Mouse (Mus musculus): Measurements from ENCODE around the gene Szt2. TPM values are rescaled to one million over a fixed set of nuclear protein-coding genes. Genes with fewer than 3 reads are reported as not detected.

Gene Szt2
- total RNA-seq, 2 experiments from 2014 or later, result 34.2 to 43.8 TPM

DNA sequence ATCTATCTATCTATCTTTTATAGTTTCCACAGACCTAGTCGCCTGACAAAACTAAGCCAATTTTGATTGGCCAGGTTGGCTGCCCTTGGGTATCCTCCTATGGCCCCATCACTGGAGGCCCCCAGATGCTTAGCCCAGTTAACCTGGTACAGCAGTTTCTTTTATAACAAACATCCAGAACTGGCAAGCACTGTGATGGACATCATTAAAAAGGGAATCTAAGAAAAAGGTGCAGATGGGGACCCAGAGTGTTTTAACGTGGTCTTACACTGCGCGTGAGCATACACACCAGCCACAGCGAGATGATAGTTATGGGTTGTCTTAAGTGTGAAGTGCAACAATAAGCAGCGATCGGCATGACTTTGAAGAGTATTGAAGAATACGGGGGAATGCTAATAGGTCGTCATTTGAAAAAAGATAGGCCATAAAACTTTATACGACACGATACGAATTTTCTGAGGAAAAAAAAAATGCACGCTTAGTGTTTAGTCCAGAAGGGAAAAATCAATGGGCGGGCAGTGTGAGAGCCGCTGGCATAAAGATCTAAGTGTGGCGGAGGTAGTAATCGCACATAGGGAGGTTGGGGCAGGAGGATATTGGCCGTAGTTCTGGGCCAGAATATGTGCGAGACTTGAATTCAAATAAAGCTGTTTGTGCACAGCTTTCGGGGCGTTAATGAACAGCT, 49.7 kb downstream of the Szt2 start:
- no peak for DNase-seq (ENCODE audit: low spot score in 2 of 2)

DNA sequence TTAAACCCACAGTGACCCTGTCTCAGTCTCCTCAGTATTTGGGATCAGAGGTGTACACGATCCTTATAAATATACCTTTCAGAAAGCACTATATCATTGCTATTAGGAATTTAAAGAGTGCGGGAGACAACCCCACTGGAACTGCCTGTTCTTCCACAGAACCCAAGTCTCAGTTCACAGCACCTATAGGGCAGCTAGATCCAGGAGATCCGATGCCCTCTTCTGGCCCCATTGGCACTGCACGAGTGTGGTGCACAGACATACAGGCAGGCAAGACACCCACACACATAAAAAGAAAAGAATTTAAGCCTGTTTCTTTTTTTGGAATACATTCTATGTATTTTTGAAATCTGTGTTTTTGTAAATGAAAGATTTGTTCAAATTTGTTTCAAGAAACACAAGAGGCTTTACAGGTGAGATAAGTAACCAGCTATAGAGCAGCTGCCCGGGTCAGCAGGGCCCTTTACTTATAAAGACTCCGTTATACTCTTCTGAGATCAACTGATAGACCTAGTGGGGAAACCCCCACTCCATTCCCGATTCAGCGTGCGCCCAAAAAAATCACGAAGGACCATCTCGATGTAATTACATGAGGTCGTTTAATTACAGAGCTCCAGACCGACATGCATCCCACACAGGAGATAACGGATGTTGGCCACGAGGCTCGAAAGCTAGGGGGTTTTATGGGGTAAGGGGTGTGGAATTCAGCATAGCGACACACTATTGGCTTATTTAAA, 50.7 kb downstream of the Szt2 start:
- DNase-seq (ENCODE audit: low spot score in 2 of 2), result no peak

GRCm38 (mm10) chr4:118357504-118357903, 51.6 kb downstream of the Szt2 start:
- DNase-seq (ENCODE audit: low spot score in 2 of 2), result no peak

DNA sequence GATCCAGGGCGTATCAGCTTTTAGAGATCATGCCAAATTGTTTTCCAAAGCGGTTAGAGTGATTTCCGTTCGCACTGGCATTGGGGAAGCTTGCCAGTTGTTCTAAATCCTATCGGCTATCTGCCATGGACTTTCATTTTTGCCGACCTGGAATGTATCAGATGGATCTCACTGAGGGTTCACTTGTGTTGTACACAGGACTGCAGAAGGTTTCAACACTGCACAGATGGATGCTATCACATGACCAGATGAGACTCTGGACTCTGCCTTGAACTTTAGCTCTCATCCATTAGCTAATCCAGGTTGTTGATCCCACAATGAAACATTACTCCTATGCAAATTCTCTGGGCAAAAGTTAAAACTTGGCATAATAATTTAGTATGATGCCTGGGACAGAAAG, 52.3 kb downstream of the Szt2 start:
- no peak for DNase-seq (ENCODE audit: low spot score in 2 of 2)

GRCm38 (mm10) chr4:118354289-118354688, 54.8 kb downstream of the Szt2 start:
- no peak for DNase-seq (ENCODE audit: low spot score in 2 of 2)

- no peak for DNase-seq (ENCODE audit: low spot score in 2 of 2)
These were observed 55.4 kb downstream of the Szt2 start for GRCm38 (mm10) chr4:118353689-118354088.

DNA sequence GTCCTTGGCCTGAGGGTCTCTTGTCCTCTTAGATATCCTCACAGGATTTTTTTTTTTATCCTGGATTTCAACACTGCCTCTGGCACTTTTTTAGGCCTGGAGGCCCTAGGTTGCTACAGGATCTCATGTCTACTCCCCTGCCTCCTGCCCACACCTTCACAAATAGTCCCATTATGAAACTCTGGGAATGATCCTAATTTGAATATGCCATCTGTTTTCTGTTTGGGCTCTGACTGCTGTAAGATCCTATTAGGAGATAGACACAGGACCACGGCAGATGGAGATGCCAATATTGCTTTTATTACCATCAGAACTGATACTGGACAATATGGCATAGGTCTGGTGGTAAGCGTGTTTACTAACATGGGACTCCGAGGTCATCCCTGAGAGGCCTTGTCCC, 57.2 kb downstream of the Szt2 start:
- DNase-seq (ENCODE audit: low spot score in 2 of 2), result no peak

DNA sequence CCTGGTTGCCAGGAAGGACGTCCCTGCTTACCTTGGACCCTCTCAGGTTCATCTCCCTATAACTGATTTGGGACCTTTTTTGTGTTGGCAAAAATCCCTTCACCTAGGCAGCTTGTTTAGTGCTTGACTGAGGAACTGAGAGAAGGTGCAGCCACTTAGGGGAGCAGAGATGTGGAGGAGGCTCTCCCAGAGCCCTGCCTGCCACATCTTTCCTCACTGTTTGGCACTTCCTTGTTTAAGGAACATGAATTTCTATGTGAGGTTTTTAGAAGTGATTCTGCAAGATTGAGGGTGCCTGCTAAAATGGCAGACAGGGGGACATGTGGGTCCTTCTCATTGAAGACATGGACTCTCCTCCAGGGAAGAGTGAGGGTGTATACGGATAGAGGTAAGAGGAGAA, 58.2 kb downstream of the Szt2 start:
- no peak for DNase-seq (ENCODE audit: low spot score in 2 of 2)

- no peak for DNase-seq (ENCODE audit: low spot score in 2 of 2)
These were observed 61.4 kb downstream of the Szt2 start for GRCm38 (mm10) chr4:118347529-118348309.

GRCm38 (mm10) chr4:118341447-118341846, 67.6 kb downstream of the Szt2 start:
- DNase-seq (ENCODE audit: low spot score in 2 of 2), result no peak

GRCm38 (mm10) chr4:118336658-118337057, 72.4 kb downstream of the Szt2 start:
- DNase-seq (ENCODE audit: low spot score in 2 of 2), result peak; percentile 59 to 62

- DNase-seq (ENCODE audit: low spot score in 2 of 2), result no peak
These were observed 73.1 kb downstream of the Szt2 start for GRCm38 (mm10) chr4:118335991-118336390.

- no peak for DNase-seq (ENCODE audit: low spot score in 2 of 2)
These were observed 77.3 kb downstream of the Szt2 start for GRCm38 (mm10) chr4:118331777-118332176.

DNA sequence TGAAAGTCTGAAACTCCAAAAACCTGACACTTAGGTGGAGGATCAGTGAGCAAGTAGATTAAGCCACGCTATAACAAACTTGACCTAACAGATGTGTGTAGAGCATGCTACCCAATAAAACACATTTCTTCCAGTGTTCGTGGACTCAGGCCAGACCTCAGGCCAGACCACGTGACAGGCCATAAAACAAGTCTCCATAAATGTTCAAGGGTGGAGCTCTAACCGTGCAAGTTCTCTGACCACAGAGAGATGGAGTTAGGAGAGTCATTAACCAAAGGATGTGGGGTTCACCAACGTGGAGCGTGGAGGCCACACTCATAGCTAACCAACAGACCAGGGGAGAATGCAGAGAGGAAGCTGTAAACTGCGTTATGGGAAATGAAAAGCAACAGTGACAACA, 82.6 kb downstream of the Szt2 start:
- DNase-seq (ENCODE audit: low spot score in 2 of 2), result no peak

DNA sequence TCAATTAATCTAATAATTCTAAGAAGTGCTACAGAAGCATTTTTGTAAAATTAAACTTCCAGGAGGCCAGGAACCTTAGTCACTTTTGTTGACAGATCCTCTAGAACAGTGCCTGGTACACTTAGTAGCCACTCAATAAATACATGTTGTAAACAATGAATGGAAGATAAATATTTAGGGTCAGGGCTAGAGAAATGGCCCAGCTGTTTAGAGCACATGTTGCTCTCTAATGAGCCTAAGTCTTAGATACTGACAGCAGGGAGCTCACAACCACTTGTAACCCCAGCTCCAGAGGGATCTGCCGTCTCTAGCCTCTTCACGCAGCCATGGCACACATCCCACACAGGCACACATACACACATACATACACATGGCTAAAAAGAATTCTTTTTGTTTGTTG, 88.4 kb downstream of the Szt2 start:
- no peak for DNase-seq (ENCODE audit: low spot score in 2 of 2)

DNA sequence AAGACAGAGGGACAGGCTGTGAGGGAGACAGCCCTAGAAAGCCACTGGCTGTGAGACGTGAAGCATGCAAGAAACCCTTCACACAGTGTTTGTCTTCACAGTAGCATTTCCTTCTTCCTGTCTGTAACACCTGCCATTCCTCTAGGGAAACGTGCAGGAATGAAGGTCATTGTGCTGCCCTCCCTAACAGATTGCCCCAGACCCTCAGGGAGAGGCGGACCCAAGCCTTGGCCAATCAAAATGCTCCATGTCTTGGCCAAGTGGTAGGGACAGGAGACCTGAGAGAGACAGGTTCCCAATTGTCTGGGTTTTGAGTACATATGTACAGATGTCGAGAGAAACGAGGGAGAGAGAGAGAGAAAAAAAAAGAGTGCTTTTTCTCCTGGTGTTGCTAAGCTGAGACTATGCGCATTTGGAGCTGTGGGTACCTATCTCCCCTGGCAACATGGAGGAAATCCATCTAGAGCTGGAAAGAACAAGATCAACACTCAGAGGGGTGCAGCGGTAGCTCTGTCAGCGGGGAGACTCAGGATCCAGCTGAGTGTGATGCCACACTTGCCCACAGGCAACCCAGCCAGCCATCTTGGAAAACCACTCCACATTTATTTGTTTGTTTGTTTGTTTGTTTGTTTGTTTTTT, 89.2 kb downstream of the Szt2 start:
- DNase-seq (ENCODE audit: low spot score in 2 of 2), result no peak

GRCm38 (mm10) chr4:118316662-118317061, 92.4 kb downstream of the Szt2 start:
- no peak for DNase-seq (ENCODE audit: low spot score in 2 of 2)

DNA sequence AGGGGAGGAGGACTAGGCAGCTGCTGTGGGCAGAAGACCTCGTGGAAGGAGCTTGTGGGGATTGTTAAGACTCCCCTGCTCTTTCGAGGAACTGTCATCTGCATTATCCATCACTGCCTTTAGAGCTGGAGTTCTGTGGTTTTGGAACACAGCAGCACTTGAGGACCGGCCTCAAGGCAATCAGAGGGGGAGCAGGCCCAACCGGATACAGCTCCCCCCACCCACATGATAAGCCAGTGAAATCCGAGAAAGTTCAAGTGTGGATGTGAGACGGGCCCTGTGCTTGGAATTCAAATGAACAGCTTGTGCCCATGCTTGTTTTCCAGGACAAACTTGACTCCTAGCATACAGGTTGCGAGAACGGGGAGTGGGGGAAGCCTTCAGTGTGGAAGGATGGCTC, 93.8 kb downstream of the Szt2 start:
- DNase-seq (ENCODE audit: low spot score in 2 of 2), result no peak
